Mouse (Mus musculus) c-Kit-positive CD71-positive TER-119-negative erythroid progenitor cells, embryonic 14.5 days (primary cell): ENCODE data around the gene Ube2a.

Experiments
- DNase-seq: peaks from one replicate; pipeline ENCODE4 v3.0.0-alpha.2; 2013; ENCODE audit warnings: low read depth

Gene Ube2a

GRCm38 (mm10) chrX:36902321-36903114 lies 28.8 kb downstream of the Ube2a start, which contains the start of gene Nkrf:
Gene Nkrf, minus strand, starts transcription at chrX:36902899.
- no peak for DNase-seq

DNA sequence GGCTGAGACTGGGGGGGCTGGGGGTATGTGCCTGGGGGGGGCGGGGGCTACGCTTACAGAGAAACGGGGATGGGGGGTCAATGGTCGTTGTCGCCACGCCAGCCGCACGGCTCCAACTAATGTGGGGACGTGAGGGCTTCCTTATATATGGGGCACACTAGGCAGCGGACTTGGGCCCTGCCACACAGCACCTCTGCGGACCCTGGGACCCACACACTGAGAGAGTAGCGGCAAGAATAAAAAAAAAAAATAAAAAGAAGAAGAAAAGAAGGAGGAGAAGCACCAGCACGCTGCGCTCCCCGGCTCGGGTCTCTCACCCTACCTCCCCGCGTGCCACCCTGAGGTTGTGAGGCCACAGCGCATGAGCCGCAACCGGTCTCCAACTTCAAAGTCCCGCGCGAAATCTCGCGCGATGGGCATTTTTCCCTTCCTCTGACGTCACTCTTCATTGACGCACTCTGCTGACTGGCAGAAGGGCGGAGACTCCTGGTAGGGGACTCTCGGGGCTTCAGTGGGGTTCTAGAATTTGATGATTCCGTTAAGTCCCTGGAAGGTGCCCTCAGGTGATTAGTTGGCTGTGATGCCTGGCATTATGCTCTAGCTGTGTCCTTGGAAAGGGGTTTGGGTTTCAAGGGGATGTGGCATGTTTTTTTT lies 29.5 kb downstream of the Ube2a start:
- peak; percentile 80 for DNase-seq

GRCm38 (mm10) chrX:36906539-36906938 lies 32.8 kb downstream of the Ube2a start:
- DNase-seq = no peak

DNA sequence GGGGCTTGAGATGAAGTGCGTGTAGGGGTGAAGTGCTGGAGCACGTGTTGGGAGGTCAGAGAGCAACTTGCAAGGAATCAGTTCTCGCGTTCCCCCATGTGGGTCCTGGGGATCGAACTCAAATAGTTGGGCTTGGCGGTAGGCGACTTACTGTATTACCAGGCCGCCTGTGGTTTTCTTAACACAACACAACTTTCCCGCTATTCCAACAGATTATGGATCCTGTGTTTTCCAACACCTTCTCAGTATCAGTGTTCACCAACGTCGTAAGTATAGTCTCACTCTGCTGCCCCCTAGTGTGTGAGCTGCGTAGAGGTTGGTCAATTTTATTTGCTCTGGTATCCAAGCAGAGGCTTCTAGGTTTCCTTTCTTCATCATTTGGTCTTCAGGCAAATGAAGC lies 37.6 kb downstream of the Ube2a start:
- DNase-seq = no peak

DNA sequence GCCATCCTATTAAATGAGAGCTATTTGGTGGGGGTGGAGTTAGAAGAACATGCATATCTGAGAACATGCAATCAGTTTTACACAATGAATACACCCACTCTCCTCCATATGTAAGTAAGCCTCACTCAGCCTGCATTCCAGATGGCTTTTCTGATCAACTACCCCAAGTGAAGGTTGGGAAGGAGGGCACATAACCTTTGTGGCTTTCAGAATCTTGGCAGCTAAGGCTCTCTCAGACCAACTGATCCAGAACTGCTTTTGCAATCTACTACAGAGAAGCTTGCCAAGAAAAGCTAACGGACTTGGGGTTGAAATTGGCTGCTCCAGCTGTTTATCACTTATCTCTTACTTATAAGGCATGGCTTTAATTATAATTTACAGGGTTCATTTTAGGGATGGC lies 44.0 kb downstream of the Ube2a start:
- DNase-seq = no peak

GRCm38 (mm10) chrX:36921346-36921745 lies 47.6 kb downstream of the Ube2a start:
- DNase-seq = no peak

GRCm38 (mm10) chrX:36928791-36929190 lies 55.1 kb downstream of the Ube2a start:
- DNase-seq = no peak

DNA sequence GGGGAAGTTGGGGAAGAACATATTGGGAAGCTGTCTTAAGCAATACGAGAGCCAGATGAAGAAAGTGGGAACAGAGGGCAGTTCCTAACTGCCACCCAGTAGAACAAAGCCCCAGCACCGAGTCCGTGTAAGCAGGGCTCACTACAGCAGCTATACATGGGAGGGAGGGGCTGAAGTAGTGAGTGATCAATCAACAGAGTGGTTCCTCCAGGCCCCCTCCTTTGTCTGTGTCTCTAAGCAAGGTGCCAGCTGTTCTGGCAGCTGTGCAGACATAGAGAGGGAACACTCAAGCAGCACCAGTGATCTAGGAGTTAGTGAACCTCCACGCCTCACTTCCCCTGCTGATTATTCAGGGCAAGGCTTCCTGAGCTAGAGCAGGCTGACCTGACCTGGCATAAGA lies 56.0 kb downstream of the Ube2a start:
- no peak for DNase-seq

- peak; percentile 11 for DNase-seq
These were observed 56.9 kb downstream of the Ube2a start for GRCm38 (mm10) chrX:36930574-36930973.
